Mouse (Mus musculus) cortical plate, adult 2 months (tissue): ENCODE measurements around the gene Ier3.

Source experiments
- CTCF ChIP-seq: fragments of 200-500 bp; IDR thresholded peaks from 2 replicates; pipeline ENCODE4 v1.5.1; 2011; ENCODE audit warnings: mild to moderate bottlenecking, control low read depth, low read length; ENCODE audit not compliant: insufficient read depth; ENCODE audit errors: extremely low read depth
- POLR2A ChIP-seq: fragments of 200-500 bp; IDR thresholded peaks from 2 replicates; pipeline ENCODE4 v1.6.1; 2011; ENCODE audit warnings: mild to moderate bottlenecking, low read length, control low read depth; ENCODE audit not compliant: insufficient read depth; ENCODE audit errors: extremely low read depth

- TF ChIP-seq POLR2A (no peak), CTCF (peak; percentile 80)
These were observed 14.9 kb downstream of the Ier3 start for GRCm38 (mm10) chr17:35836178-35836965.
